Mouse (Mus musculus) gastrocnemius, adult 2 months (tissue): Measurements from ENCODE around the gene Gm10491. TPM values are rescaled to one million over a fixed set of nuclear protein-coding genes. Genes with fewer than 3 reads are reported as not detected.
"Not testable (repeated sequence)": the region's sequence is repeated elsewhere in the genome, so short reads cannot be mapped to it uniquely, and the experiment has no call there.

Experiments used
- DNase-seq: peaks from one replicate; pipeline ENCODE4 v3.0.0; 2022
- H3K27ac ChIP-seq: fragments of 200-600 bp; 2 replicates; pipeline ENCODE4 v1.8.1; 2022; ENCODE audit warnings: mild to moderate bottlenecking
- H3K4me3 ChIP-seq: fragments of 200-600 bp; 2 replicates; pipeline ENCODE4 v1.8.1; 2022; ENCODE audit warnings: mild to moderate bottlenecking, moderate library complexity
- CTCF ChIP-seq: fragments of 200-600 bp; IDR thresholded peaks from 2 replicates; pipeline ENCODE4 v1.8.1; 2022; ENCODE audit warnings: antibody characterized with exemption, mild to moderate bottlenecking, moderate library complexity
- intact Hi-C: fragments of 180-260 bp; cut with DNase I; formaldehyde crosslinking; loops from one replicate; pipeline ENCODE4 v1.15.1; 2025
- long read RNA-seq, 2 experiments: library from polyadenylated mRNA; stranded (forward); transcript quantifications; one replicate each; pipeline ENCODE4 v2.0.0; 2021
- total RNA-seq, 2 experiments: library from RNA; stranded (reverse); gene quantifications; 2 replicates each; pipeline ENCODE4 v1.2.3; 2021

Gene Gm10491
- total RNA-seq: not detected
- long read RNA-seq, experiment 1: 0 reads
- long read RNA-seq, experiment 2: 0 reads

DNA sequence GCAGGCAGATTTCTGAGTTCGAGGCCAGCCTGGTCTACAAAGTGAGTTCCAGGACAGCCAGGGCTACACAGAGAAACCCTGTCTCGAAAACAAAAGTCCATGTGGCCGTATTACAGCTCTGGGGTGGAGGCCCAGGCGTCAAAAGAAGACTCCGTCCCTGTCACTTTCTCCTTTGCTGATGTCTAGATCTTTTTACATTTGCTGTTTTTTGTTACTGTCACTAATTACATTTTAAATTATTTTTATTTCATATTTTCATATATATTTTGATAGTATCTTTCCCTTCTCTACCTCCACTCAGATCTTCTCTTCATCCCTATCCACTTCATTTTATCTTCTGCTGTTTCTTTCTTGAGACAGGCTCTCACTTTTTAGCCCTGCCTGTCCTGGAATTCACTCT, at the start of gene Gm10491:
Gene Gm10491, minus strand, starts transcription at position 101 of the 400 bp plus-strand sequence.
- Histone ChIP-seq H3K27ac (no peak within 1 kb of the TSS), H3K4me3 (no peak within 1 kb of the TSS)
- no peak for DNase-seq
- intact Hi-C loops: no loop called here
- TF ChIP-seq CTCF: no peak

DNA sequence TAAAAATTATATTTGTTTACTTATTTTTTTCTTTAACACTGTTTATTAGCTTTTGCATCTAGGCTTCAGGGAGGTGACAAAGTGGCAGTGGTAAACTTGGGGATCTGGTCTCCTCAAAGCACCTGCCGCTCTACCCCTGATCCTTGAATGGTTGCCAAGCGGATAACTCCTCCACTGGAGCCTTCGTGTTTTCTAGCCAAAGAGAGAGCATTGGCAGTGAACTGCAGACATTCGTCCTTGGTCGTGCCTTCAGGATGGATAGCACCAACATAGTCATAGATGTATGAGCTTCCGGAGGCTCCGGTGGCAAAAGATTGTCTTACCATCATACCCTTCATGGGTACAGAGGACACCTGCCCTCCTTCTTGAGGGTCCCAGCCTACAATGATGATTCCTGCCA, 42.5 kb upstream of the Gm10491 start:
- Histone ChIP-seq H3K27ac (no peak overlapping the region), H3K4me3 (no peak overlapping the region)
- no peak for DNase-seq
- intact Hi-C loops: no loop called here
- no peak for TF ChIP-seq CTCF

- peak; percentile 95 for DNase-seq
These were observed 40.4 kb upstream of the Gm10491 start for GRCm38 (mm10) chrX:7947900-7948492.

GRCm38 (mm10) chrX:7947108-7947899, 39.7 kb upstream of the Gm10491 start, which contains the start of gene Hdac6:
Gene Hdac6, minus strand, starts transcription at chrX:7947889.
- no peak for DNase-seq
- no peak for TF ChIP-seq CTCF
- intact Hi-C loops: loop anchor here (5.0 kb wide), 1 partner anchor 100 kb away; no protein-coding TSS in a partner anchor
- Histone ChIP-seq H3K4me3 (peak within 1 kb of the TSS; percentile 81), H3K27ac (peak within 1 kb of the TSS; percentile 76)

More at GRCm38 (mm10) chrX:7947900-7948492, 40.4 kb upstream of the Gm10491 start:
- Histone ChIP-seq H3K27ac (peak overlapping the region; percentile 75), H3K4me3 (peak overlapping the region; percentile 81)
- intact Hi-C loops: loop anchor here (5.0 kb wide), 1 partner anchor 101 kb away; no protein-coding TSS in a partner anchor
- TF ChIP-seq CTCF: no peak

- no peak overlapping the region for H3K4me3 ChIP-seq
- intact Hi-C loops: loop anchor here (5.0 kb wide), 1 partner anchor 98 kb away; no protein-coding TSS in a partner anchor
- no peak for TF ChIP-seq CTCF
- no peak overlapping the region for H3K27ac ChIP-seq
- DNase-seq: no peak
These were observed 38.0 kb upstream of the Gm10491 start for GRCm38 (mm10) chrX:7945618-7946017.

GRCm38 (mm10) chrX:7937667-7938066, 30.0 kb upstream of the Gm10491 start:
- Histone ChIP-seq H3K4me3 (no peak overlapping the region), H3K27ac (no peak overlapping the region)
- intact Hi-C loops: no loop called here

DNA sequence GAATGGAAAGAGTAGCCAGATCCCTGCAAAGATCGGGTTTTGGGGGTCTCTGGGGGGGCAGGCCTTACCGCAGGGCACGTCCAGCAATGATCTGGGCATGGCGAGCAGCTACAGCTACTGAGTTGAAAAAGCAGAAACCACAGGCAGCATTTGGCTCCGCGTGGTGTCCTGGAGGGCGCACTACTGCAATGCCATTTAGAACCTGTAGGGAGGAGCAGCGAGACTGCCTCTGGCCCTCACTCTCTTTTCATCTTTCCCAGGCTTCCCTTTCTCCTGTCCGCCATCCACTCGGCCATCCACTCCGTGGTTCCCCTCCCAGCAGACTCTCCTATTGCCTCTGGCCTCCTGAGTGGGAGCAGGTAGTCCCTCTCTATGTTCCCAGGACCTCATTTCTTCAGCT, 29.2 kb upstream of the Gm10491 start:
- Histone ChIP-seq H3K27ac (no peak overlapping the region), H3K4me3 (no peak overlapping the region)
- intact Hi-C loops: no loop called here
- no peak for DNase-seq
- TF ChIP-seq CTCF: no peak

More at GRCm38 (mm10) chrX:7937667-7938066, 30.0 kb upstream of the Gm10491 start:
- no peak for DNase-seq
- no peak for TF ChIP-seq CTCF

DNA sequence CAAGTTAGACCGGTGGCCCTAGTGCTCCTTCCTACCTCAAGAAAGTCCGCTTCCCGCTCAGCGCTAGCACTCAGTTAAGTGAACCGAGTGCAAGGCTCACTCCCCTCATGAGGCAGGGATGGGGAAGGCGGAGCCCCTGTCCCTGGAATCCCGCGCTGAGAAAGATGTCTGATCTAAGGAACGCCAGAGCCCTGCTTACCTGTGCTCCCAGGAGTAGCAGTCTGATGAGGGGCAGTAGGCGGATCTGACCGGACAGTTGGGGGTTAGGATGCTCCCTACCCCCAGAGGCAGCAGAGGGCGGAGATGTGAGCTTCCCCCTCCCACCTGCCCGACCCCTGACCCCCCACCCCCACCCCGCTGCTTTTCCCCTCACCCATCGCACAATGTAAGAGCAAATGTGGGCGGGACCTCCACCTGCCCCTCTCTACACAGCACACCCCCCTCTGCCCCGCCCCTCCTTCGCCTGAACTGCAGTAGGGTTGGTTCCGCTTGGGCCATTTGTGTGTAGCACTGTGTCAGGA, 20.7 kb upstream of the Gm10491 start, which contains the start of gene Eras:
Gene Eras, minus strand, starts transcription at position 338 of the 521 bp plus-strand sequence.
- intact Hi-C loops: no loop called here
- no peak for TF ChIP-seq CTCF
- DNase-seq: no peak
- Histone ChIP-seq H3K4me3 (no peak within 1 kb of the TSS), H3K27ac (no peak within 1 kb of the TSS)

GRCm38 (mm10) chrX:7927116-7927515, 19.5 kb upstream of the Gm10491 start:
- no peak for TF ChIP-seq CTCF
- DNase-seq: no peak
- intact Hi-C loops: no loop called here
- H3K27ac ChIP-seq: no peak overlapping the region
- no peak overlapping the region for H3K4me3 ChIP-seq

- Histone ChIP-seq H3K27ac (no peak overlapping the region), H3K4me3 (no peak overlapping the region)
- intact Hi-C loops: no loop called here
- no peak for TF ChIP-seq CTCF
- DNase-seq: no peak
These were observed 18.6 kb upstream of the Gm10491 start for GRCm38 (mm10) chrX:7926266-7926665.

DNA sequence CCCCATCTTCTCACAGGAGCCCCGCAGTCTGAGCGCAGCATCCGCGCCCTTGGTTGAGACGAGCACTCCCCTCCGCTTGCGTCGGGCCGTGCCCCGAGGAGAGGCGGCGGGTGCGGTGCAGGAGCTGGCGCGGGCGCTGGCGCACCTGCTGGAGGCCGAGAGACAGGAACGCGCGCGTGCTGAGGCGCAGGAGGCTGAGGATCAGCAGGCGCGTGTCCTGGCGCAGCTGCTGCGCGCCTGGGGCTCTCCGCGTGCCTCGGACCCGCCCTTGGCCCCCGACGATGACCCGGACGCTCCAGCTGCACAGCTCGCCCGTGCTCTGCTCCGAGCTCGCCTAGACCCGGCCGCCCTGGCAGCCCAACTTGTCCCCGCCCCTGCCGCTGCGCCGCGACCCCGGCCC, 14.4 kb upstream of the Gm10491 start:
- no peak for DNase-seq
- intact Hi-C loops: no loop called here
- H3K27ac ChIP-seq: no peak overlapping the region
- no peak for TF ChIP-seq CTCF
- peak overlapping the region; percentile 53 for H3K4me3 ChIP-seq

DNA sequence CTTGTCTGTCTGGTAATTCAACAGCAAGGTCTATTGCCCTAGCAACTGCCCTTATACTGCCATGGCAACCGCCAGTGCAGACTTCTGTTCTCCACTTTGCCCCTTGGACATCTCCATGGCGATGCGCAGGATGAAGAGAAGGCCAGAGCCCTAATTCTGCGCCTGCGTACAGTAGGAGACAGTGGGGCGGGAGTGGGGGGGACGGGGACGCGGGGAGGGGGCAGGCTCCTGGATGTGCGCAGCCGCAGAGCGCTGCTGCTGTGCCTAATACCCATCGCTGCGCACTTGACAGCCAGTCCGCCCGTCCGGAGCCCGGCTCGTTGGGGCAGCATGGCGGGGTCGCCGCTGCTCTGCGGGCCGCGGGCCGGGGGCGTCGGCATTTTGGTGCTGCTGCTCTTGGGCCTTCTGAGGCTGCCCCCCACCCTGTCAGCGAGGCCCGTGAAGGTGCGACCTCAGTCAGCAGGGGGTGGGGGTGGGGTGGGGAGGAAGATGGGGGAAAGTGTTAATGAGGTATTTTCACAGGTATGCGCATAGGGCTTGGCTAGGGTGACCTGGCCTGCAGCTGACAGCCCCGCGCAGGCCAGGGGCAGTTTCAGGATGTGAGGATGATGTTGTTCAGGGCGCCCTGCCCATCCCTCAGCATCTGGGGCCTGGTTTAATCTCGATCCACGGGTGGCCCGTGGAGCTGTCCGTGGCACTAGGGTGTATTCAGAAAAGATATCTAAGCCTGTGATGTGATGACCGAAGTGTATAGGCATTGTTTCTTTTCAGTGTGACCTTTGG, 12.2 kb upstream of the Gm10491 start, which contains the start of gene Pcsk1n:
Gene Pcsk1n, plus strand, starts transcription at position 222 of the 783 bp plus-strand sequence.
- TF ChIP-seq CTCF: no peak
- no peak within 1 kb of the TSS for H3K27ac ChIP-seq
- intact Hi-C loops: no loop called here
- no peak for DNase-seq
- no peak within 1 kb of the TSS for H3K4me3 ChIP-seq

DNA sequence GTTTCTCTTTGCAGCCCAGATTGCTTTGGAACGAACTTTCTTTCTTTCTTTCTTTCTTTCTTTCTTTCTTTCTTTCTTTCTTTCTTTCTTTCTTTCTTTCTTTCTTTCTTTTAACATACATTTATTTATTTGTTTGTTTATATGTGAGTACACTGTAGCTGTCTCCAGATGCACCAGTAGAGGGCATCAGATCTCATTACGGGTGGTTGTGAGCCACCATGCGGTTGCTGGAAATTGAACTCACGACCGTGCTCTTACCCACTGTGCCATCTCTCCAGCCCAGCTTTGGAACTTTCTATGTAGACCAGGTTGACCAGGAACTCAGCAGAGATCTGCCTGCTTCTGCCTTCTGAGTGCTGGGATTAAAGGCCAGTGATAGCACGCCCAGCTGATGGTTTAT, 10.3 kb upstream of the Gm10491 start:
- intact Hi-C loops, DNase-seq, H3K27ac ChIP-seq, H3K4me3 ChIP-seq: not testable (repeated sequence)
